Mouse (Mus musculus) gastrocnemius, postnatal 10 days (tissue): ENCODE data around the gene Supv3l1. TPM values are rescaled to one million over a fixed set of nuclear protein-coding genes. Genes with fewer than 3 reads are reported as not detected.
"Not testable (repeated sequence)": the region's sequence is repeated elsewhere in the genome, so short reads cannot be mapped to it uniquely, and the experiment has no call there.

Source experiments
- DNase-seq: peaks from one replicate; pipeline ENCODE4 v3.0.0; 2021; ENCODE audit warnings: mixed read lengths
- long read RNA-seq, 2 experiments: library from polyadenylated mRNA; stranded (forward); transcript quantifications; one replicate each; pipeline ENCODE4 v2.0.0; 2021
- total RNA-seq, 2 experiments: library from RNA; stranded (reverse); gene quantifications; 2 replicates each; pipeline ENCODE4 v1.2.3; 2021

Supv3l1 gene
- 10 to 100 TPM; 16.7 to 23.9 TPM for total RNA-seq
- long read RNA-seq, experiment 1, transcript Supv3l1-201 (15 exons, 2,604 nt), result major isoform, 21 of 32 reads
- long read RNA-seq, experiment 1, partial matches to known transcripts, result 4 of 32 reads
- long read RNA-seq, experiment 1, other reads (novel, unspliced or antisense), result 7 of 32 reads
- long read RNA-seq, experiment 2, transcript Supv3l1-201 (15 exons, 2,604 nt), result major isoform, 21 of 23 reads
- long read RNA-seq, experiment 2, partial matches to known transcripts, result 0 of 23 reads
- long read RNA-seq, experiment 2, other reads (novel, unspliced or antisense), result 2 of 23 reads

DNA sequence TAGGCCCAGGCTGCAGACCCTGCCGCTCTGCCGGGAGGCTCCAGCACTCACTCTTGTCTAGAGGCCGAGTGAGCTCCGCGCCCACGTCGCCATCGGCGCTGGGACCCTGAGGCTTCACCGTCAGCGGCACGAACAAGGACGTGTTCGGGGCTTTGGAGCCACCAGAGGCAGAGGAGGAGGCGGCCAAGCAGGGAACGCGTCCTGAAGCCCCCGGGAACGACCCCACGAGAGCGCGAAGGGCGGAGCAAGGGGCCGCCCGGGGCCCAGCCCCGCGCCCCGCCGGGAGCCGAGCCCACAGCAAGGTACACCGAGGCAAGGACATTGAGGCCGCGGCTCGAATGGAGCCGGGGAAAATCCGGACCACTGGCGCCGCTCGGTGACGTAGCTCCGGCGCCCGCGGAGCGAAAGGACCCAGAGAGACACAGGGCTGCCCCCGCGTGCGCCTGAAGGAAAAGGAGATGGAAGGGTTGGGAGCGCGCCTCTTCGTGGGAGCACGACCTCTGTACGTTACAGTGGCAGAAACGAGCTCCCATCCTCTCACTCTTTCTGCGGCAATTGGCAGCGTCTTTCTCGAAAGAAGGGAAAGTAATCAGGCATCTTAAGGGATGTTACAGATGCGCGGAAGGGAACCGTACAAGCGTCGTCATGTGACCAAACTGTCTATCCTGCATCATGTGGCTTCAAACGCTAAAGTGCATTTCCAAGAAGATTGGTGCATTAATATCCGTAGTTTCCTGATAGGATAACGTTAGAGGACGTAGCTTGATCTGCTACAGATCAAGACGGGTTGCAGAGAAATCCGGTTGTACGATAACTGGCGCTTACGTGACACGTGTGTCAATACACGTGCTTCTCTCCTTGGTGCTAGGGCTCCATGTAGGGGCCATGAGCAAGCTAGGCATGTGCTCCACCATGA is at the start of gene Supv3l1, which contains the start of gene 4930507D05Rik:
Supv3l1 (minus strand) TSS at position 375 of the 916 bp plus-strand sequence.
4930507D05Rik (plus strand) TSS at position 126 of the 916 bp plus-strand sequence.
- DNase-seq, result peak; percentile 95

- DNase-seq, result not testable (repeated sequence)
Measured at GRCm38 (mm10) chr10:62491681-62492080, 42.1 kb upstream of the Supv3l1 start.

- peak; percentile 34 for DNase-seq
Measured at GRCm38 (mm10) chr10:62488266-62488665, 38.7 kb upstream of the Supv3l1 start.

DNA sequence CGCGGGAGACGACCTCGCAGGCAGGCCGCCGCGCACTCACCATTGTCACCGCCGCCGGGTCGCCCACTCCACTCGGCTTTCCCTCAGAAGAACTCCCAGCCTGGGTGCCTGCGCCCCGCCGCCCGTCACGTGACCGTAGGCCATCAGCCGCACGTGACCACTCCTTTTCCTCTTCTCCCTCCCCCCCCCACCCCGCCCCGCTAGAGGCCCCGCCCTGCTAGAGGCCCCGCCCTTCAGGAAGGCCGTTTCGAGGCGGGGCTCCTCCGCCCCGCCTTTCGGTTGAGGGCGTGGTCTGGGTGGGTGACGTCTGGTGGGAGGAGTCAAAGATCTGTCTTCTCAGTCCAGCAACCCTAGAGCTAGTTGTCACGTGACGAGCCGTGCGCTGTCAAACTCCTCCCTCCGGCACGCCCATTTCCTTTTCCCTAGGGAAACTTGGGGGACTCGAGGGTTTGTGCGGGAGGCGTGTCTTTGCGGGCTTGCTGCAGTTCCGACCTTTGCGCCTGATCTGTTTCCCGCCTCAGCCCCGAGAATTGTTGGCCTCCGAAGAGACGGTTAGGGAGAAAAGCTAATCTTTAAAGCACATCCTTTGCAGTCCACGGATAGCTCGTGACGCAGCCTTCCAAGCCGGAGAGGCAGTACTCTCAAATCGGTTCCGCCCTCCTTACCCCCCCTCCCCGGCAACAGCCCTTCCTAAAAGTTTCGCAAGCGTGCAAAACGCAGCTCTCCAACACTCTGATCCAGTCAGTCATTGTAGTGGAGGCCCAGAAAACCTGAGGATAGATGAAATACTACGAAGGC is 37.3 kb upstream of the Supv3l1 start, which contains the start of gene Vps26a:
Vps26a (minus strand) TSS at position 188 of the 798 bp plus-strand sequence.
- peak; percentile 98 for DNase-seq

GRCm38 (mm10) chr10:62485878-62486582 is 36.5 kb upstream of the Supv3l1 start:
- DNase-seq, result no peak

- no peak for DNase-seq
Measured at GRCm38 (mm10) chr10:62481108-62481852, 31.7 kb upstream of the Supv3l1 start.

GRCm38 (mm10) chr10:62476980-62477379 is 27.4 kb upstream of the Supv3l1 start:
- no peak for DNase-seq

DNA sequence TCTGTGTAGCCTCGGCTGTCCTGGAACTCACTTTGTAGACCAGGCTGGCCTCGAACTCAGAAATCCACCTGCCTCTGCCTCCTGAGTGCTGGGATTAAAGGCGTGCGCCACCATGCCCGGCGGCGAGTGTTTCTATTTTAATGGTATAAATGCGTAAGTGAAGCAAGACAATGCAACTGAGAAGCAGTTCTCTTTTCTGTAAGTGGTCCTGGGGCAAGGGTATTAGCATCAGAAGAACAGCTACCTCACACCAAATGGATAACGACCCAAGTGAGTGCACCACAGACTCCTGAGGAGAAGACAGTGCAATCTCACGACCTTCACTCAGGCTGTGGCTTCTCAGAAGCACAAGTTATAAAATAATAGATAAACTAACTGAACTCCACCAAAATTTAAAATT is 25.4 kb upstream of the Supv3l1 start:
- DNase-seq, result no peak

GRCm38 (mm10) chr10:62471105-62471504 is 21.6 kb upstream of the Supv3l1 start:
- no peak for DNase-seq

DNA sequence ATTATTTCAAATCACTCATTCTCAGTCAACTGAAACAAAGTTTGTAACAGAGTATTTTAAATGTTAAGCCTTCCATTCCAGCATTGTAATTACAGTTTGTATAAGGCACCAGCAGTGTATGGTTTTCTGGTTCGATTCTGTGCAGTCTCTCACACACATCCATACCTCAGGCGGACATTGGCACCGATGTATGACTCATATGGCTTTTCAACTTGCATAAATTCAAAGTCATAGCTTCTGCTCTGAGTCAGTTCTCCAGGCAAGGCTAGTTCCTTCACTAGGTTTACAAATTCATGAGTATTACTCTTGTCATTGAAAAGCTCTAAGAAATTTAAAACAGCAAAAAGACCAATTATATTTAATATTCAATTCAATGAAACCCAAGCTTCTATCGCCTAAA is 20.2 kb upstream of the Supv3l1 start:
- DNase-seq, result no peak

GRCm38 (mm10) chr10:62461321-62461720 is 11.8 kb upstream of the Supv3l1 start:
- no peak for DNase-seq

DNA sequence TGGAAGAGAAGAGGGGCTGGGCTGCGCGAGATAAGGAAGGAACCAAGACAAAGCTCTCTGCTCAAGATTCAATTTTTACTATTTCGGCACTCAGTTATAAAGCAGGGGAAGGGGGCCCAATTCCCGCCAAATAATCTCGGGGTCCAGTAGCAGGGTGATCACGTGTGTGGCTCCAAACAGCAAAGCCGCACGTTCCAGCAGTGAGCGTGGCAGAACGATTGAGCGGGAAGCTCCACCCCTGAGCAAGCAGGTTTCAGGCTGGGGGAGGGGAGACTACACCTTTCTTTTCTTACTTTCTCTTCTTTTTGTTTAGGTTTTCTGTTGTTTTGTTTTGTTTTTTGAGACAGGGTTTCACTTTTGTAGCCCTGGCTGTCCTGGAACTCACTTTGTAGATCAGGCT is 2.5 kb upstream of the Supv3l1 start:
- DNase-seq, result not testable (repeated sequence)

DNA sequence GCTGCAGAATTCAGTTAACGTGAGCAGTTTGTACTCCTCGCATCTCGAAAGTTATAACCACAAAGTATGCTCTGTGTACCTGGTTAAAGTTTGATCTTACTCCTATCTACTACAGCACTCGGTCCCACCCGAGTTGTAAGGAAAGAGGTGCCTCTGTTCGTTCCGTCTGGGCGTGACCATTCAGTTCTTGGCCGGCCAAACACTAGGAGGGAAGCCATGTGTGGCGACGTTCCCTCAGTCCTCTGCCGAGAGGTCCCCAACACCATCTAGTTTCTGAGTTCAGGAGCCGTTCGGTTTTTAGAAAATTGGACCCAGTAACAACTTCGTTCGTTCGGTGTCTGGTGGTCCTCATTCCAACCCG is 722 bp upstream of the Supv3l1 start:
- DNase-seq, result no peak

- DNase-seq, result no peak
Measured at GRCm38 (mm10) chr10:62430427-62430826, 19.1 kb downstream of the Supv3l1 start.

GRCm38 (mm10) chr10:62425081-62425871 is 24.3 kb downstream of the Supv3l1 start:
- DNase-seq, result no peak

- DNase-seq, result no peak
Measured at GRCm38 (mm10) chr10:62422255-62422654, 27.3 kb downstream of the Supv3l1 start, which contains the start of gene Hkdc1. Hkdc1 (minus strand) TSS chr10:62422491.

DNA sequence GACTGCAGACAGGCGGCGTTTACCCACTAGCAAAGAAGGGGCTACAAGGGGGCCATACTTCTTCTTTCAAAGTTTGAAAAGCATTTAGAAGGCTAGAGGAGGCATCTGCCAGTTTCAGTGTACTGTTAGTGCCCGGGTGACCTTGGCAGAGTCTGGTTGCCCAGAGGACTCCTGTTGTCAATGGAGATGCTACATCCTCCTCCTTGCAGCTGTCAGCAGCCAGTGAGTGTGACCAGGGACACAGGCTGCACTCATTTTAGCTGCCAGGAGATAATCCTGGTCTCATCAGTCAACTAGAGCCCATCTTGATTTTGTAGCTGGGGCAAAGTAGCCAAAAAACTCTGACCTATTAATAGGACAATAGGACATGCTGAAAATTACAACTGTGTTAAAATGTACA is 28.4 kb downstream of the Supv3l1 start:
- no peak for DNase-seq

DNA sequence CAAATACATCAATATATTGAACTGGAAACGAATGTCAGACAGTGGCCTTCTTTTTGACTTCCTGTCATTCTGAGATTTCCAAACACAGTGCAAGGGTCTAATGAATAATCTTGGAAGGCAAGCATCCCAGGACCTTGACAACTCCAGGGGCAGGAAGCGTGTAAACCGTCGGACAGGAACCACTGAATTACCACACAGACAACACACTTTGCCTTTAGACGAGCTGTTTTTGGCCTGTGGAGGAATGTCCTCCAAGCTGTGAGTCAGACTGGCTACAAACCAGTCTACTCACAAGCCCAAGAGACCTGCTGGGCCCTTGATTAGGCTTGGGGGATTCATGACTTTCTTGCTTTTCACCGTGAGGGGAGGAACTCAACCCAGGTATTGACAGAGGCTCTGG is 29.1 kb downstream of the Supv3l1 start:
- no peak for DNase-seq

- DNase-seq, result no peak
Measured at GRCm38 (mm10) chr10:62419422-62419821, 30.1 kb downstream of the Supv3l1 start.

GRCm38 (mm10) chr10:62418831-62419356 is 30.6 kb downstream of the Supv3l1 start:
- DNase-seq, result no peak
